Mouse (Mus musculus) CH12.LX (cell line): ENCODE measurements at regions not wholly inside any gene's neighbourhood (a gene's known extent, or its start where the extent isn't known, plus 50 kb on each side); places are given as distances from the start of the nearest gene placed in this dataset.

Source experiments
- DNase-seq: peaks from one replicate; pipeline ENCODE4 v3.0.0-alpha.2; 2013; ENCODE audit errors: extremely low read depth
- H3K27ac ChIP-seq: 2 replicates; pipeline ENCODE4 v1.5.1; 2012; ENCODE audit warnings: low read depth, mild to moderate bottlenecking, control low read depth, moderate library complexity; ENCODE audit not compliant: insufficient read depth
- H3K27me3 ChIP-seq: replicated peaks from 2 replicates; pipeline ENCODE3; 2012; ENCODE audit warnings: inconsistent platforms
- H3K36me3 ChIP-seq, 2 experiments: replicated peaks in 1 of 2; 2 replicates each; pipeline versions ENCODE3 to v1.6.1; 2012; ENCODE audit warnings: inconsistent platforms in 1 of 2, low read length in 1 of 2, mild to moderate bottlenecking in 1 of 2, mixed read lengths in 1 of 2, moderate library complexity in 1 of 2; ENCODE audit not compliant: control insufficient read depth in 1 of 2, insufficient read depth in 1 of 2
- H3K4me1 ChIP-seq, 2 experiments: 2 replicates each; pipeline ENCODE4 v1.6.1; 2012; ENCODE audit warnings: inconsistent platforms in 1 of 2, moderate library complexity in 1 of 2; ENCODE audit not compliant: insufficient read depth in 2 of 2, control insufficient read depth in 1 of 2
- H3K4me2 ChIP-seq: 2 replicates; pipeline ENCODE4 v1.6.1; 2012; ENCODE audit warnings: low read depth, mild to moderate bottlenecking, control low read depth; ENCODE audit not compliant: poor library complexity, insufficient read depth, severe bottlenecking
- H3K4me3 ChIP-seq, 3 experiments: fragments of 150-350 bp in 1 of 3; sonication (generic) in 1 of 3; replicated peaks in 1 of 3; 2 replicates each; pipeline versions ENCODE3 to v1.5.1; 2011 to 2012; ENCODE audit warnings: low read depth in 2 of 3, low read length in 2 of 3, mild to moderate bottlenecking in 2 of 3, moderate library complexity in 2 of 3, control low read depth in 1 of 3, improper control_type of control experiment in 1 of 3, inconsistent platforms in 1 of 3, mixed read lengths in 1 of 3; ENCODE audit not compliant: poor library complexity in 1 of 3
- H3K79me2 ChIP-seq: replicated peaks from 2 replicates; pipeline ENCODE4 v1.6.1; 2012; ENCODE audit warnings: mild to moderate bottlenecking, moderate library complexity; ENCODE audit not compliant: control insufficient read depth, poor library complexity, insufficient read depth, severe bottlenecking; ENCODE audit errors: extremely low read depth
- H3K9ac ChIP-seq: 2 replicates; pipeline ENCODE4 v1.6.1; 2012; ENCODE audit warnings: low read depth, mild to moderate bottlenecking, control low read depth, moderate library complexity; ENCODE audit not compliant: insufficient read depth
- H3K9me3 ChIP-seq: replicated peaks from 2 replicates; pipeline ENCODE3; 2012; ENCODE audit warnings: low read length, inconsistent platforms, mixed read lengths
- ELF1 ChIP-seq: IDR thresholded peaks from 2 replicates; pipeline ENCODE4 v1.6.1; 2014; ENCODE audit warnings: low read depth, mild to moderate bottlenecking, inconsistent platforms, low read length, improper control_type of control experiment
- ETS1 ChIP-seq: conservative IDR thresholded peaks from 2 replicates; pipeline ENCODE4 v1.6.1; 2012; ENCODE audit warnings: low read depth, mild to moderate bottlenecking, inconsistent platforms, low read length, improper control_type of control experiment, moderate library complexity
- GABPA ChIP-seq: IDR thresholded peaks from 2 replicates; pipeline ENCODE4 v1.6.1; 2012; ENCODE audit warnings: low read depth, low read length, improper control_type of control experiment, inconsistent platforms; ENCODE audit not compliant: insufficient replicate concordance
- IRF4 ChIP-seq: IDR thresholded peaks from 2 replicates; pipeline ENCODE4 v1.6.1; 2014; ENCODE audit warnings: low read depth, mild to moderate bottlenecking, inconsistent platforms, low read length, improper control_type of control experiment
- JUN ChIP-seq: IDR thresholded peaks from 2 replicates; pipeline ENCODE4 v1.6.1; 2011; ENCODE audit warnings: low read depth, mild to moderate bottlenecking, low read length, improper control_type of control experiment, moderate library complexity; ENCODE audit not compliant: insufficient read depth
- KAT2A ChIP-seq: IDR thresholded peaks from 2 replicates; pipeline ENCODE4 v1.6.1; 2012; ENCODE audit warnings: low read length, improper control_type of control experiment, inconsistent platforms; ENCODE audit not compliant: insufficient replicate concordance
- MAFK ChIP-seq: IDR thresholded peaks from 2 replicates; pipeline ENCODE4 v1.6.1; 2011; ENCODE audit warnings: low read length, improper control_type of control experiment; ENCODE audit not compliant: insufficient replicate concordance
- MAX ChIP-seq: IDR thresholded peaks from 2 replicates; pipeline ENCODE4 v1.6.1; 2011; ENCODE audit warnings: low read length, improper control_type of control experiment
- MEF2A ChIP-seq: IDR thresholded peaks from 2 replicates; pipeline ENCODE4 v1.6.1; 2014; ENCODE audit warnings: low read depth, mild to moderate bottlenecking, inconsistent platforms, low read length, improper control_type of control experiment, borderline replicate concordance
- MXI1 ChIP-seq: IDR thresholded peaks from 2 replicates; pipeline ENCODE4 v1.6.1; 2011; ENCODE audit warnings: mild to moderate bottlenecking, low read depth, low read length, improper control_type of control experiment
- NRF1 ChIP-seq: IDR thresholded peaks from 2 replicates; pipeline ENCODE4 v1.6.1; 2014; ENCODE audit warnings: low read depth, mild to moderate bottlenecking, inconsistent platforms, low read length, improper control_type of control experiment, moderate library complexity
- POLR2A ChIP-seq: IDR thresholded peaks from 2 replicates; pipeline ENCODE4 v1.6.1; 2011; ENCODE audit warnings: low read depth, mild to moderate bottlenecking, improper control_type of control experiment, low read length
- POLR2AphosphoS2 ChIP-seq: IDR thresholded peaks from 2 replicates; pipeline ENCODE4 v1.6.1; 2011; ENCODE audit warnings: low read depth, low read length, improper control_type of control experiment
- RCOR1 ChIP-seq: conservative IDR thresholded peaks from 2 replicates; pipeline ENCODE4 v1.6.1; 2012; ENCODE audit warnings: low read depth, mild to moderate bottlenecking, inconsistent platforms, low read length, improper control_type of control experiment
- ZC3H11A ChIP-seq: IDR thresholded peaks from 2 replicates; pipeline ENCODE4 v1.6.1; 2012; ENCODE audit warnings: low read depth, mild to moderate bottlenecking, inconsistent platforms, low read length, improper control_type of control experiment
- ZKSCAN1 ChIP-seq: IDR thresholded peaks from 2 replicates; pipeline ENCODE4 v1.6.1; 2012; ENCODE audit warnings: low read depth, inconsistent platforms, low read length, improper control_type of control experiment, borderline replicate concordance
- ZMIZ1 ChIP-seq: IDR thresholded peaks from 2 replicates; pipeline ENCODE4 v1.6.1; 2012; ENCODE audit warnings: low read depth, mild to moderate bottlenecking, inconsistent platforms, low read length, improper control_type of control experiment
- dilution Hi-C: fragments of 300-500 bp; cut with MboI; formaldehyde crosslinking; loops from 2 replicates; pipeline ENCODE4 v1.14.3; 2020; ENCODE audit warnings: low sequenced_read_pairs; ENCODE audit not compliant: extremely low pct_unique_long_range_greater_than_20kb, extremely low pct_ligation_motif_present
- in situ Hi-C: fragments of 300-500 bp; cut with MboI; formaldehyde crosslinking; loops from 3 replicates; pipeline ENCODE4 v1.14.3; 2019; ENCODE audit warnings: low sequenced_read_pairs, low pct_ligation_motif_present, low pct_unique_long_range_greater_than_20kb, mixed read lengths

DNA sequence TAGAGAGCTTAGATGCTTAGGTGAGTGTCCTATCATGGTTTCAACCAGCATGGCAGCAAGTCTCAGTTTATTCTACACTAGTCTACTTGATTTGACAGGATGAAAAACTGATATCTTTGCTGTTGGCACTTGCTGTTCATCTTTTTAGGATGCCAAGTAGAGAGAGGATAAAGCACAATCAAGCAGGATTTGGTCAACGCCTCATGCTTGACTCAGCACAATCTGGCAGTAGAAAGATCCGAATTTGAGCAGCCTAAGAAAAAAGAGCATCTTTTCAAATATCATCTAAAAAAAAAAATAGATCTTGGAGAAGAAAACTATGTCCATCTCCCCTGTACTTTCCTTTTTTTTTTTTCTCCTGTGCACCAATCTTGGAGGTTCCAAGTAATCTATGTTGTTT, 83.0 kb downstream of the Etaa1 start:
- Histone ChIP-seq H3K4me1 (peaks cover 0 to 7% of the 10 kb centered on the region in 2 experiments; a peak in 2 of 4 replicates), H3K27ac (no peak overlapping the region), H3K9ac (no peak overlapping the region), H3K4me3 (no peak overlapping the region), H3K27me3 (no peaks in the 10 kb centered on the region), H3K9me3 (no peaks in the 10 kb centered on the region), H3K4me2 (no peak overlapping the region), H3K36me3 (no peaks in the 10 kb centered on the region), H3K79me2 (no peaks in the 10 kb centered on the region)
- dilution Hi-C loops (no loop called here), in situ Hi-C loops (no loop called here)
- no peak for TF ChIP-seq MEF2A
- TF ChIP-seq NRF1, result no peak
- no peak for TF ChIP-seq MXI1
- no peak for TF ChIP-seq ZKSCAN1
- TF ChIP-seq ETS1, result no peak
- no peak for TF ChIP-seq MAX
- TF ChIP-seq ZMIZ1, result no peak
- TF ChIP-seq ZC3H11A, result no peak
- TF ChIP-seq JUN, result no peak
- TF ChIP-seq POLR2A, result no peak
- no peak for TF ChIP-seq POLR2AphosphoS2
- DNase-seq, result no peak

DNA sequence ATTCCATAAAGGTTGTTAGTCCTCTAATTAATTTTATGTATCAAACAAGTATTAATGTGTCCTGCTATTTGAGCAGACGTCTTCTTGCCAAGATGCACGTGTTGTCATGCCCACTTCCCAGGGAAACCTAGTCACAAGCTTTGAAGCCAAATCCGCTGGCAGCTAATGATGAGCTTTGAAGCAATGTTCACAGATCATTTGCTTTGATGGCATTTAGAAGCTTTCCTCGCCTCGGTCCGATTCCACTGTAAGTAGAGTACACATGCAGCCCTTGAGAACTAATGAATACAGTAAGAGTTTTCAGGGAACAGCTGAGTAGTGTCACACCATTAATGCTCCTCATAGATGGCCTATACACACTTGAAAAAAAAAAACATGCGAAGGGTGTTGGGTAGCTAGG, 81.8 kb downstream of the Etaa1 start:
- no peaks in the 10 kb centered on the region for H3K36me3 ChIP-seq
- no peaks in the 10 kb centered on the region for H3K79me2 ChIP-seq
- no peak overlapping the region for H3K9ac ChIP-seq
- no peak for DNase-seq
- H3K9me3 ChIP-seq, result no peaks in the 10 kb centered on the region
- in situ Hi-C loops (no loop called here), dilution Hi-C loops (no loop called here)
- no peak overlapping the region for H3K27ac ChIP-seq
- H3K4me2 ChIP-seq, result no peak overlapping the region
- no peaks in the 10 kb centered on the region for H3K27me3 ChIP-seq
- H3K4me3 ChIP-seq, result no peak overlapping the region
- TF ChIP-seq JUN, result no peak
- TF ChIP-seq IRF4, result no peak
- TF ChIP-seq RCOR1, result no peak
- no peak for TF ChIP-seq ELF1
- no peak for TF ChIP-seq GABPA
- TF ChIP-seq KAT2A, result no peak
- TF ChIP-seq MAFK, result no peak
- peaks cover 0 to 7% of the 10 kb centered on the region in 2 experiments; a peak in 2 of 4 replicates for H3K4me1 ChIP-seq
